Mouse (Mus musculus) left cerebral cortex, postnatal 25 days (tissue): ENCODE data around the gene Ddah2. TPM values are rescaled to one million over a fixed set of nuclear protein-coding genes. Genes with fewer than 3 reads are reported as not detected.

Experiments used
- DNase-seq, 2 experiments: peaks; one replicate each; pipeline ENCODE4 v3.0.0; 2022; ENCODE audit warnings: low spot score in 2 of 2, mixed read lengths in 1 of 2
- intact Hi-C: fragments of 180-260 bp; cut with DNase I; formaldehyde crosslinking; loops from one replicate; pipeline ENCODE4 v1.15.1; 2025
- total RNA-seq, 2 experiments: library from RNA; stranded (reverse); gene quantifications; 2 replicates each; pipeline ENCODE4 v1.2.3; 2021

Gene Ddah2
- total RNA-seq, 2 experiments from 2014 or later, result 12.1 to 12.5 TPM

DNA sequence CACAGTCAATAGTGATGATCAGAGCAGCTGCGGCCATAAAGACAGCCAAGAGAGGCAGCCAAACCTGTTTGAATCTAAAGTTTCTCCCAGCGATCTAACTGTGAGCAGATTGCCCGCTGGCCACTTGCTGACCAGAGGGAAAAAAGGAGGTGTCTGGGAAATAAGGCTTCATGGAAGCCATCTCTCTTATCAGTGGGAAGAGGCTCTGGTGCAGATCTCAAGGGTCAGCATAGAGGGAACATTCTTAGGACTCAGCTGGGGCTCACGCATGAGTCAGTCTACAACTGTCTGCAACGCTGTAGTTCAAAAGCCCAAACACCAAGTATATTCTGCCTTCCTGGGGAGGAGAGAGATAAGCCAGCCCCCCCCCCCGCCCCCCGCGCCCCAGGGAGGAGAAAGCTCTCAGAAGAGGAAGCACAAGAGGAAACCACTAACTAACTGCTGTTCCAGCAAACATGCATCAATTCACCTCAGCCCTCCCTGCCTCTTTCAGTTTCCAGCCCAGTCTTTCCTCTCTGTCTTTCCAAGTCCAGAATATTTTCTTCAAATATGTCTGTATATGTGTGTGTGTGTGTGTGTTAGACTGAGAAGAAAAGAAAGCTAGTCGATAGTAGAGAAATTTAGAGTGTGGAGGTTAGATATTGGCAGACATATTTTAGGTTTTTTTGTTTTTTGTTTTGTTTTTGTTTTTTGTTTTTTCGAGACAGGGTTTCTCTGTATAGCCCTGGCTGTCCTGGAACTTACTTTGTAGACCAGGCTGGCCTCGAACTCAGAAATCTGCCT, 10.5 kb upstream of the Ddah2 start:
- no peak for DNase-seq

DNA sequence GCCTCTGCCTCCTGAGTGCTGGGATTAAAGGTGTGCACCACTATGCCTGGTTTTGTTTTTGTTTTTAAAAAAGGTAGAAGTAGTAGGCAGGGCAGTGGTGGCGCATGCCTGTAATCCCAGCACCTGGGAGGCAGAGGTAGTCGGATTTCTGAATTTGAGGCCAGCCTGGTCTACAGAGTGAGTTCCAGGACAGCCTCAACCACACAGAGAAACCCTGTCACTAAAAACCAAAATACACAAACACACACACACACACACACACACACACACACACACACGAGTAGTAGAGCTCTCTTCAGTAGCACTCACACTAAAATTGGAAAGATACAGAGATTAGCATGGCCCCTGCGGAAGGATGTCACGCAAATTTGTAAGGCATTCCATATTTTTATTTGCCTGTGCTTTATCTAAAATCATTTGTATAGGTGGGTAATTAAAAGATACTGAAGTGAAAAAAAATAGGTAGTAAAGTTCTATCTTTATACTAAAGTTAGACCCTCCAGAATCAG, 9.8 kb upstream of the Ddah2 start:
- intact Hi-C loops, result no loop called here

More for the DNA sequence above, 10.5 kb upstream of the Ddah2 start:
- intact Hi-C loops, result no loop called here

DNA sequence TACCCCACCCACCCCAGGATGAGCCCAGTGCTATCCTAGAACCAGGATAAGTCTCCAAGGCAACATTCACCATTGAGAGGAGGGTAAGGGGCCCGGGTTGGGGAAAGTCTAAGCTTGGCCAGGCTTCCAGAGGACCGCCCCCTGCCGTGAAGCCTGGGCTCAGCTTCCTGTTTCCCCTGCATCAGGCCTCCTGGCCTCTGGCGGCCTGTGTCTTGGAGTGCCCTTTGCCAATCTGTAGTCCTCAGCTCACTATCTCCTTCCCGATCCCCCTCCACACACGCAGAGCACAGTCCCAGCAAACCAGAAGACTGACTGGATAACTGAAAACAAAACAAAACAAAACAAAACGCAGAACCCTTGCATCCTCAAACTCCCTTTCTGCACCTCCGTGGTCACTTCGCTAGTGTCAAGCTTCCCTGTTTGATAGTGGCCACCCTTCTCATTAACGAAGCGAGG, 9.2 kb upstream of the Ddah2 start, which contains the start of gene Clic1:
TSS of gene Clic1 (plus strand) at position 406 of the 456 bp plus-strand sequence.
- DNase-seq, result no peak
- intact Hi-C loops, result no loop called here

More for the DNA sequence above, 9.8 kb upstream of the Ddah2 start:
- no peak for DNase-seq

DNA sequence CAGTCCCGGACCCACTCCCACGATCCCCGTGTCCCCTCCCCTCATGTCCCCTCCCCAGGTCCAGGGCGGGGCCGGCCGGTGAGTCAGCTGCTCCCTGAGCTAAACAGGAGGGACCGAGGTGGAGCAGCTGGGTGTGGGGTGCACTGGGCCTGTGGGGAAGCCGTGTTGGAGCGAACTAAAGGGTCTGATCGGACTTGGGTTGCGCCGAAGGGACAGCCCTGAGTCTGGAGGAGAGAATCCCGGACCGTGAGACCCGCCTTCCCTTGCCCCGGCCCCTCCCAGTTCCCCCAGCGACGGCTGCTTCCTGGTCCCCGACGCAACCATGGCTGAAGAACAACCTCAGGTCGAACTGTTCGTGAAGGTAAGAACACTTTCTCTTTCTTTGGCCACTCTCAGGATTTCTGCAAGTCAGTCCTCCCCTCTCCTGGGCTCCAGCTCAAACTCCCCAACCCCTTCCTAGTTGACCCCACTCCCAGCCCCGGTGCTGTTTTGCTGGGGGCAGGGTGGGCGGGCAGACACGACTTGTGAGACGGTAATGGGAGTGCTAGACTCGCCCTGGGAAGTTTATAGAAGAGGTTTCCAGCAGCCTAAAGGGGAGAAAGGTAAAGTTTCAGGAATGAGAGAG, 8.6 kb upstream of the Ddah2 start:
- intact Hi-C loops, result no loop called here
- no peak for DNase-seq

DNA sequence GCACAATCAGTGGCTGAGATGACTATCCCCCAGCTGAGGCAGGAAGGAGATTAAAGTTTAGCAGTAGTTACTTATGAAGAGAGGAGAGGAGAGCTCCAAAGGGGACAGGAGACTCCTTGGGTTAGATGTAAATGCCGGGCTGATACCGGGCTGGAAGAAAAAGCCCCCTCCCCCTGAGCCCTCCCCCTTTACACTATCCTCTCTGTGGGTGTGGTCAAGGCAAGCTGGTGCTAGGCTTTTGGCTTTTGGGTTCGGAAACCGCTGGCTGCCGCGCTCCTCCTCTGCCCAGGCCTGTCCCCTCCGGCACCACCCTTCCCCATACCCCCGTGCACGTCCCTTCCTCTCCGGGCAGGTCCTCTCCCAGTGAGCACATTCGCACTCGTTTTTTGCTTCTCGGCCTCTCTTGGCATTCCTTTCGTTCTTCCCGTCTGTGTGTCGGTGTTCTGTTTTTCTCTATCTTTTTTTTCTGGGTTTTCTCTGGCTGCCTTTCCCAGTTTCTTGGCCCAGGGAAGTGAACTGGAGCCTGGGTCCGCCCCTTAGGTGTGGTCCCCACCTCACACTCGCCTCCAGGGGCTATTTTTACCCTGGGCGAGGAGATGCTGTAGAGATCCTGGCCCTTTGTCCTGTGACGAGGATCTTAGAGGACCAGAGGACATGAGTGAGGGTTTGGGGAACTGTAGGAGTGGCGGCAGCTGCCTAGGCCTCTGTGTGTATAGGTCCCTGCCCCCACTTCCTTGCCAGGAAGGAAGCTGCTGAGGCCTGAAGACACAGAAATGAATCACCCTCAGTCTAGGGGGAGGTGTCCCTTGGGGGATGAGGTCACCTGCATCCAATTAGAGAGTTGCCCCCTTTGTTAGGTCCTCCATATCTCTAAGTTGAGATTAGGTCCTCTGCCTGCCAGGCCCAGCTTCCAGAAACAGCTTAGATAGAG, 7.4 kb upstream of the Ddah2 start:
- DNase-seq, result peak in 1 of 2 experiments; percentile 18
- intact Hi-C loops, result no loop called here

DNA sequence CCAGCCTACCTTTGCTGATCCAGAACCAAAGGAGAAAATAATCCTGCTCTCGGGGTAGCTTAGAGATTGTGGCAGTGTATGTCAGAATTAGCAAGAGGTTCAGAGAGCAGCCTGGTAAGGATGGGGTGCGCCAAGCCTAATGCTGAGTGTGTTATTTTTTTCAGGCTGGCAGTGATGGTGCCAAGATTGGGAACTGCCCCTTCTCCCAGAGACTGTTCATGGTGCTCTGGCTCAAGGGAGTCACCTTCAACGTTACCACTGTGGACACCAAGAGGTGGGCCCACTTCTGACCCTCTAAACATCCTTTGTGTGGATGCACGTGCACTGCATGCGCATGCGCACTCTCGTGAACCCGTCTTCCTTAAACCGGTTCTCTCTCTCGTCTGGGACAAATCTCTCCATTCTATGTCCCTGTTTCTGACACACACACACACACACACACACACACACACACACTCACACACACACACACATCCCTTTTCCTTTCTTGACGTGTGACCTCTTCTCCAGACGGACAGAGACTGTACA, 6.5 kb upstream of the Ddah2 start:
- intact Hi-C loops, result no loop called here
- DNase-seq, result no peak

DNA sequence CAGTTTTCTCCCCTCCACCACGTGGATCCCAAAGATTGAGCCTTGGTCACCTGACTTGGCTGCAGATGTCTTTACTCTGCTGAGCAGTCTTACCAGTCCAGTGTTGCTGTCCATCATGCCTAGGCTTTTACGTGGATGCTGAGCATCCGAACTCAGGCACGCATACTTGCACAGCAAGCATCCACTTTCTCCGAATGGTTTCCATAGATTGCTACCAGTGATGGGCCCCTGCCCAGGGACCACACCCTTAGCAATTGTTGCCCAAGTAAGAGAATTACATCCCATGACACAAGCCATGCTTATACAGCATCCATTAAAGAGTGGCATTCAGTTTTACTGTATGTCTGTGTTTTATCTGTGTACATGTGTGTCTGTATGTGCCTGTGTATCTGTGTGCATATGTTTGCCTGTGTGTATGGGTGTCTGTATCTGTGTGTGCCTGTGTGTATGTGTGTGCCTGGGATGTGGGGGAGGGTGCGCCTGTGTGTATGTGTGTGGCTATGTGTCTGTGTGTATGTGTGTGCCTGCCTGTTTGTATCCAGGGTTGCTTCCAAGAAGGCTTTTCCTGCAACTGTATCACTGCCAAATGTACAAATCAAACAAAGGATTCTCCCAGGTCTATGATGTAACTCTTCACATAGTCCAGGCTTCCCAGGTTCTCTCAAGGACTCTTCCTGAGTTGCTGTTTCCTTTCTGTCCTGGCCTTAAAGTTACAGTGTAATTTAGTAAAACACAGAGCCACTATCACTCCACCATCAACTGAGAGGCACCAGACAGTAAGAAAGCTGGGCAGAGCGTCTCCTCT, 2.9 kb upstream of the Ddah2 start:
- no peak for DNase-seq
- intact Hi-C loops, result no loop called here

DNA sequence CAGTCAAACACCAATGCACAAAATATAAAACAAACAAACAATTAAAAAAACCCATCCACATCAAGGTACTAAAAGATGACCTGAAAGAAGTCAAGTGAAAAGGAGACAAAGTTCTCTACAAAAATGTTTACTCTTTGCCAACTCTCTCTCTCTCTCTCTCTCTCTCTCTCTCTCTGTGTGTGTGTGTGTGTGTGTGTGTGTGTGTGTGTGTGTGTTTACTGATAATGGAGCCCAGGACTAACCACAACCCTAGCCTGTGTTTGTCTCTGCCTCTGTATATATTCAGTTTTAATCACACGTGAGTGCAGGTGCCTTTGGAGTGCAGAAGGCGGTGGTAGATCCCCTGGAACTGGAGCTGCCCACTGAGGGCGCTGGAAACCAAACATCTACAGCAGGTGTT, 1.7 kb upstream of the Ddah2 start:
- no peak for DNase-seq
- intact Hi-C loops, result no loop called here

DNA sequence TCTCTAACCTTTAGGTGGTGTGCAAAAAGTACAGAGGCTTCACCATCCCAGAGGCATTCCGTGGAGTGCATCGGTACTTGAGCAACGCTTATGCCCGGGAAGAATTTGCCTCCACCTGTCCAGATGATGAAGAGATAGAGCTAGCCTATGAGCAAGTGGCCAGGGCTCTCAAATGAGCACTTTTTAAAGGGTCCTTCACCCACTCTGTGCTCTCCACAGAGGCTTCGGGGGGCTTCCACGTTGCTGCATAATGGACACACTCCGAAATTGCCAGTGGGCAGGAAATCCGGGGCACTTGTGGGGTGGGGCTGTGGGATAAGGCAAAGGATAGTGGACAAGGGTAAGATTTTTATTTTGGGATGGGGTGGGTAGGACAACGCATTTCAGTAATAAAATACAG, 519 bp upstream of the Ddah2 start:
- no peak for DNase-seq
- intact Hi-C loops, result no loop called here

DNA sequence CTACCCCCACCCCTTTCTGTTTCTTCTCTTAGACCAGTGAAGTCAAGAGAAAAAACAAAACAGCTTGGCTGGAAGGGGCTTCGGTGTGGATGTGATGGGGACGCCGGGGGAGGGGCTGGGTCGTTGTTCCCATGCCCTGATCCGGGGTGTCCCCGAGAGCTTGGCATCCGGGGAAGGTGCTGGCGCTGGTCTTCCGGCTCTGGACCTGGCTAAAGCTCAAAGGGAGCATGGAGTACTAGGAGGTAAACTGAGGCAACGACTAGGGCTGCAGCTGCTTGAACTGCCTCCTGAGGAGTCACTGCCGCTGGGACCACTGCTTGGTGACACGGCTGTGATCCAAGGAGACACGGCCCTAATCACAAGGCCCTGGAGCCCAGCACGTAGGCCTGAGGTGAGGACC, 1.2 kb downstream of the Ddah2 start:
- intact Hi-C loops, result no loop called here
- DNase-seq, result no peak

DNA sequence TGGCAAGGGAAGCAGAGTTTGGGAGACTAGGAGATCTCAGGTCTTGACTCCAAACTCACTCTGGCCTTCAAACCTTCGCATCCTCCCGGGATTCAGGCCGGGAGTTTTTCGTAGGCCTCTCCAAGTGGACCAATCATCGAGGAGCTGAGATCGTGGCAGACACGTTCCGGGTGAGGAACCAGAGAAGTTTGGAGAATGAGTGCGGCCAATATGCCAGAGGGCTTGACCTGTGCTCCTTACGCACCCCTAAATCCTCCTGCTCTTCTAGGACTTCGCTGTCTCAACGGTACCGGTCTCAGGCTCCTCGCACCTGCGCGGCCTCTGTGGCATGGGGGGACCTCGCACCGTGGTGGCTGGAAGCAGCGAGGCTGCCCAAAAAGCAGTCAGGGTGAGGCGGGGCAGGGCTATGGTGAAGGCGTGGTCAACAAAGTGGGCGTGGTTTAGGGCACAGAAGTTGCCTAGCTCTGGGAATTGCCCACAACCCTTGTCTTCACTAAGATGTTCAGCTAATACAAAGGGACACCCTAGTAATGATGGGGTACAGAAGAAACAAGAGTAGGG, 2.0 kb downstream of the Ddah2 start:
- DNase-seq, result no peak
- intact Hi-C loops, result no loop called here

DNA sequence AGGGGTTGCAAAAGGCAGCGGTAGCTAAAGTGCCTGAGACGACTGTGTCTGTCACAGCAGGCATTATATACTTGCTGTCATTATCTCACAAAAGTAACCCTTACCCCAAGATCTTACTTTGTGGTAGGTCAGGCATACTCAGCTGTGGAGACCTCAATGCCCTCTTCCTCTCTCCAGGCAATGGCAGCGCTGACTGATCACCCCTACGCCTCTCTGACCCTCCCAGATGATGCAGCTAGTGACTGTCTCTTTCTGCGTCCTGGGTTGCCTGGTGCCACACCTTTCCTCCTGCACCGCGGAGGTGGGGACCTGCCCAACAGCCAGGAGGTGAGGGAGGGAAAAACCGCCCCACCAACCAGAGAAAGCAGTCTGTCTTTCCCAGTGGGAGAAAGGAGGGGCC, 2.5 kb downstream of the Ddah2 start:
- intact Hi-C loops, result no loop called here
- no peak for DNase-seq

DNA sequence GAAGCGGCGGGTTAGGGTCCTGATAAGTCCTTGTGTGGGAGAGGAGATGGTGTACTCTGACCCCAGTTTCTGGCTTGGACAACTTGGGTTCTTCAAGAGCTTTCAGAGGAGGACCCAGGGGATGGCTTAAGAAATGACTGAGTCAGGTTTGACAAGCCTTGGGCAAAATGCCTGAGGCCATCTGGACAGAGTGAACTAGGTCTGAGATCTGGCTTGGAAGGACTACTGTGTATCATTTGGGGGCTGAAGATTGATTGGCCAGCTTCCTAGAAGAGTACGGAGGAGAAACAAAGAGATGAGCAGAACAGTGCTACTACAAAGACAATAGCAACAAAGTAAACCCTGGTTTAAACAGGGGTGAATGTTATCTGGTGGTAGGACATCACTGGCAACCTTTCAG, 4.6 kb downstream of the Ddah2 start:
- intact Hi-C loops, result no loop called here
- no peak for DNase-seq

DNA sequence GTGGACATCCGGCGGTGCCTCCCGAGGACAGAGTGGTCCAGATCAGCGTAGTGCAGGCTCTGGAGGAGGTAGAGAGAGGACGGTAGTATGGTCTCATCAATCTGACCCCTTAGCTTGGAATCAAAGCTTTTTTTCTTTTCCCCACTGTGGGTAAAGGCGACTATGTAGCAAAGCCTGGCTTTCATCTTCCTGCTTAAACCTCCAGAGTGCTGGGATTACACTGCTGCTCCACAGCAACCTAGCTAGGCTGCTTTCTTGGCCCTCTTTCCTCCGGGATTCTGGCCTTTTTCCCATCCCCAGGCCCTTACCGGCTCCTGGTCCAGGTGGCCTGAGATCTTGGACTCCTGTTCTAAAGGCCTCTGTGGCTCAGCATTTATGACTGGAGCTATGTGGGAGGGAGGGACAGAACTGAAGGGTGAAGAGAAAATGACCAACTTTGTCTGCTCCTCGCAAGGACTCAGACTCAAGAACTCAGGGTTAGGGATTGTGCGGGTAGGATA, 5.6 kb downstream of the Ddah2 start:
- no peak for DNase-seq
- intact Hi-C loops, result no loop called here

DNA sequence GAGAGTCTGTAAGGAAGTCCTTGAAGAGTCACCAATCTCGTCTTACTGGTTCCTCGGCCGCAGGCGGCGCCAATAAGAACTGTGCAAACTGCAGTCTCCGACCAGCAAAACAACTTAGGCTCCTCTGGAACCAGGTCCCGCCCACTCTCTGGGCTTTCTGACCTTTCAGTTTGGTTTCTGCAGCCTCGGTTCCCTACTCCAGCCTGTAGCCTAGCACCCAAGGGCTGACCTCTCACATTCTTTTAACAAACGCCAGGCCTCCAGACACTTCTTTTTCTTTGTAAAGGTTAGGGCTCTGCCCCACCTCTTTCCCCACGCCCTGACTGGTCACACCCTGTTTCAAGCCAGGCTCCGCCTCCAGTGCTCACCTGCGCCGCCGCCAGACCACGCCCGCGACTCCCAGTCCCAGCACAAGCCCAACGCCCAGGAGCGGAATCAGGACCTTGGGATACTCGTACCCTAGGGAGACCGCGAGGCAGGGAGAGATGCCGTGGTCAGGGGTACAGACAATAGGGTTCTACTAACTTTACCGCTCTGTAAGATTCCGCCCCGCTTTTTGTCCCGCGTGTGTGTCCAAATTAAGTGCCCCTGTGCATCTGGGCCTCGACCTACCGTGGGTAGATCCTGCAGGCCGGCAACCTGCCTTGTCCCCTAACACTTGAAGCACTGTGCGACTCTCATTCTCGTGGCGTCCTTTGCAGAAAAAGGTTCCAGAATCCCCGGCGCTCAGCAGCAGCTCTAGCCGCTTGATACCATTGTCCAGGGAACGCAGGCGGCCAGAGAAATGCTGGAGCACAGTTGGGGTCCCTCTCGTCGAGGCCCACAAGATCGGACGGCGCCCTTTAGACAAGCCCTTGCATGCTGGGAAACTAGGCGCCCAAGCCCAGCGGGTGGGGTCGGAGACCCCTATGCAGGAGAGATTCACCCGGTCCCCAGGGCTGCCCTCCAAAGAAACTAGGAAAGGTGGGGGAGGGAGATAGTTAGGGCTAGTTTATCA, 6.4 kb downstream of the Ddah2 start, which contains the start of gene Ly6g6c:
TSS of gene Ly6g6c (plus strand) at position 438 of the 997 bp plus-strand sequence.
- no peak for DNase-seq
- intact Hi-C loops, result no loop called here

DNA sequence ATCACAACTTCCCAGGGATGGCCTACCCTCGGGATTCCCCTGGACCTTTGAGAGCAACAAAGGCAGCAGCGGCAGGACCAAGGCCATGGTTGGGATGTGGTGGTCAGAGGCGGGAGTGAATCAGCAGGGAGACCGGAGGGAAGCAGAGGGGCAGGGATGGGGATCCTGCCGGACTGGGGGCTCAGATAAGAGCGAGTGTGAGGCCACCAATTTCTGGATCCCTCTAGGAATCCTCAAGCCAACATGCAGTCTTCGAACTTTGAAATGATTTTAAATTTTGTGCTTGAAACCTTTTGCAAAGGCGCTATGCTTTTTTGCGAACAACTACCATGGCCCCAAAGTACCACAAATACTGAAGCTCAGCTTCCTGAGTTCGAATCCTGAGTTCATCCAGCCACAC, 7.2 kb downstream of the Ddah2 start, which contains the start of gene Mpig6b:
TSS of gene Mpig6b (minus strand) at position 101 of the 400 bp plus-strand sequence.
- DNase-seq, result no peak
- intact Hi-C loops, result no loop called here
